Mouse (Mus musculus) c-Kit-positive CD71-positive TER-119-positive erythroid progenitor cells, embryonic 14.5 days (primary cell): ENCODE results near the gene Gm11756.
"Not testable (repeated sequence)": the region's sequence is repeated elsewhere in the genome, so short reads cannot be mapped to it uniquely, and the experiment has no call there.

Experiments used
- DNase-seq: peaks from one replicate; pipeline ENCODE4 v3.0.0-alpha.2; 2013; ENCODE audit warnings: low spot score

The Gm11756 gene

GRCm38 (mm10) chr4:73920660-73921059 is at the start of gene Gm11756:
Gene Gm11756, minus strand, starts transcription at chr4:73920760.
- not testable (repeated sequence) for DNase-seq

GRCm38 (mm10) chr4:73950375-73950896 is 29.9 kb upstream of the Gm11756 start, which contains the start of gene 2310002L09Rik:
Gene 2310002L09Rik, minus strand, starts transcription at chr4:73950846.
- DNase-seq: no peak

GRCm38 (mm10) chr4:73905853-73906252 is 14.7 kb downstream of the Gm11756 start, which contains the start of gene Gm13871:
Gene Gm13871, minus strand, starts transcription at chr4:73905953.
- not testable (repeated sequence) for DNase-seq

GRCm38 (mm10) chr4:73891012-73891411 is 29.5 kb downstream of the Gm11756 start, which contains the start of gene Gm11757:
Gene Gm11757, minus strand, starts transcription at chr4:73891112.
- DNase-seq: not testable (repeated sequence)

- DNase-seq: not testable (repeated sequence)
Observed at GRCm38 (mm10) chr4:73876166-73876565, 44.4 kb downstream of the Gm11756 start, which contains the start of gene Gm11758. Gene Gm11758, minus strand, starts transcription at chr4:73876266.
